Mouse (Mus musculus) megakaryocyte, embryonic 14.5 days (primary cell): ENCODE results near the gene Etv3. TPM values are rescaled to one million over a fixed set of nuclear protein-coding genes. Genes with fewer than 3 reads are reported as not detected.
"Not testable (repeated sequence)": the region's sequence is repeated elsewhere in the genome, so short reads cannot be mapped to it uniquely, and the experiment has no call there.

Source experiments
- H3K27me3 ChIP-seq: replicated peaks from 2 replicates; pipeline ENCODE3; 2012; ENCODE audit warnings: inconsistent platforms
- H3K36me3 ChIP-seq: replicated peaks from 2 replicates; pipeline ENCODE3; 2012; ENCODE audit warnings: low read length, inconsistent platforms, mixed read lengths
- H3K4me1 ChIP-seq: 2 replicates; pipeline ENCODE4 v1.6.1; 2012; ENCODE audit warnings: inconsistent platforms
- H3K4me3 ChIP-seq: replicated peaks from 2 replicates; pipeline ENCODE3; 2012; ENCODE audit warnings: moderate library complexity, mild to moderate bottlenecking, inconsistent platforms
- H3K9me3 ChIP-seq: 2 replicates; pipeline ENCODE4 v1.6.1; 2012; ENCODE audit warnings: inconsistent platforms
- FLI1 ChIP-seq: IDR thresholded peaks from 2 replicates; pipeline ENCODE4 v1.6.1; 2012; ENCODE audit warnings: low read length, inconsistent platforms, mixed read lengths
- GATA1 ChIP-seq: IDR thresholded peaks from 3 replicates; pipeline ENCODE4 v1.6.1; 2012; ENCODE audit warnings: mixed read lengths, low read length, inconsistent platforms, borderline replicate concordance
- polyA plus RNA-seq: library from polyadenylated mRNA; stranded (reverse); fragments of >175 nt; gene quantifications from 2 replicates; pipeline ENCODE4 v1.2.3, GENCODE M21; 2012; ENCODE audit warnings: low replicate concordance; ENCODE audit not compliant: insufficient read depth

Gene Etv3
- polyA plus RNA-seq, 1 experiment, result 6.6 TPM

- Histone ChIP-seq H3K27me3 (no peaks in the 10 kb centered on the region), H3K4me1 (peaks cover 46% of the 10 kb centered on the region), H3K36me3 (peaks cover 90% of the 10 kb centered on the region), H3K4me3 (no peak overlapping the region), H3K9me3 (no peaks in the 10 kb centered on the region)
- TF ChIP-seq FLI1 (no peak), GATA1 (no peak)
Observed at GRCm38 (mm10) chr3:87538034-87538433, 12.8 kb downstream of the Etv3 start.

DNA sequence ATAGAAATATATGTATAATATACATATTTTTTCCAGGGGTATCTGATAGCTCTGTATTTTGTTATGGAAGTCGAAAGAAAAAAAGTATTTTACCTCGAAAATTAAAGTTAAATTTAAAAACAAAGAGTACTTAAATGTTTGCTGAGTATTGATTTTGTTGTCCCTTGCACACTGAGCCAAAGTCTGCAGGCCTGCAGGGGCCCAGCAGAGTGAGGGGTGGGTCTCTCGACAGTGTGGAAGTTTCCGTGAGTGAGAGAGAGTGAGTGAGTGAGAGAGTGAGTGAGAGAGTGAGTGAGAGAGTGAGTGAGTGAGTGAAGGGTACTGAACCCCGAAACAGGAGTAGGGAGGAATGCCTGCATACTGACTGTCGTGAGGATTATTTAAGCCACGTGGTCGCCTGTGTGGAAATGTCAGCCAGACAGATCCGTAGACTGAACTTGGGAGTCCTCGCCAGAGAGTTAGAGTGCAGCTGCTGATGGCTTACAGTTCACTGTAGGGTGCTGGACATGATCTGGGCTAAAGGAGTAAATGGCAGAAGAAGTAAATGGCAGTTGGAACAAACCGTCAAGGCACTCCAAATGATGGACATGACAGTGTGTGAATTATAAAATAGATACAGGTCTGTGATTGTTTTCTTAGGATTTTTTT lies 14.9 kb downstream of the Etv3 start:
- no peaks in the 10 kb centered on the region for H3K9me3 ChIP-seq
- H3K4me1 ChIP-seq, result peaks cover 46% of the 10 kb centered on the region
- H3K36me3 ChIP-seq, result peaks cover 68% of the 10 kb centered on the region
- peaks cover 4% of the 10 kb centered on the region for H3K27me3 ChIP-seq
- TF ChIP-seq GATA1 (no peak), FLI1 (no peak)
- no peak overlapping the region for H3K4me3 ChIP-seq

GRCm38 (mm10) chr3:87540714-87541113 lies 15.5 kb downstream of the Etv3 start:
- H3K4me3 ChIP-seq, result no peak overlapping the region
- peaks cover 43% of the 10 kb centered on the region for H3K4me1 ChIP-seq
- no peak for TF ChIP-seq FLI1
- no peak for TF ChIP-seq GATA1
- H3K36me3 ChIP-seq, result peaks cover 63% of the 10 kb centered on the region
- peaks cover 9% of the 10 kb centered on the region for H3K27me3 ChIP-seq
- no peaks in the 10 kb centered on the region for H3K9me3 ChIP-seq

DNA sequence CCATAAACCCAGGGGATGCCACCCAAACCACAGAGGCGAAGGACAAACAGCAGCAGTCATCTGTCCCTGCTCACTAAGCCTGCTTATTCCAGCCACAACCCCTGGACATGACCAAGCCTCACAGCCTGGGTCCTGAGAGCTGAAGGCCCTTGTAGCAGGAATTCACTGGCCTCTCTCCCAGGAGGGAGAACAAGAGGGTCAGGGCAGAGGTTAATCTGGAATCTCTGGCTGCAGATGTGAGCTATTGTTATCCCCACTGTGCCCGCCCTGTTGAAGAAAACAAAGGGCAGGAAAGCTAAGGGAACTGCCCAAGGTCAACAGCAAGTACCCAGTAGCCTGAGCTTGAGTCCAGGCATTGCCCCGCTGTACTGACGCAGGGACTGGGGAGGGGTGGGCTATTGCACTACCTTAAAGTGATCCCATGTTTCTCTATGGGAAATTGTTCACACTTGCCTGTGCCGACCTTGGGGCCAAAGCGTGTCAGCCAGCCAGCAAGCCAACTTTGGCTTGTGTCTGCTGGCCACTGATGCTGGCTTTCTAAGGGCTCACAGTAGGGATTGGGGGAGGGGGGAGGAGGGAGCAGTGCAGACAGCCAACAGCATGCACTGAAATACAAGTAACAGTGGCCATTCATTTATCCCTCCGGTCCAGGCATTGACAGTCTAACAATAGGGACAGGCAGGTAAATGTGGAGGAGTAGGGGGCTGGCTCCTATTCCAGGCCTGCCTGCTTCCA lies 17.4 kb downstream of the Etv3 start:
- H3K4me1 ChIP-seq, result peaks cover 31% of the 10 kb centered on the region
- H3K4me3 ChIP-seq, result no peak overlapping the region
- TF ChIP-seq FLI1 (no peak), GATA1 (no peak)
- peaks cover 24% of the 10 kb centered on the region for H3K27me3 ChIP-seq
- peaks cover 43% of the 10 kb centered on the region for H3K36me3 ChIP-seq
- H3K9me3 ChIP-seq, result no peaks in the 10 kb centered on the region

- no peaks in the 10 kb centered on the region for H3K9me3 ChIP-seq
- peaks cover 19% of the 10 kb centered on the region for H3K36me3 ChIP-seq
- H3K27me3 ChIP-seq, result peaks cover 44% of the 10 kb centered on the region
- peaks cover 24% of the 10 kb centered on the region for H3K4me1 ChIP-seq
- TF ChIP-seq FLI1, result no peak
- TF ChIP-seq GATA1, result no peak
- no peak overlapping the region for H3K4me3 ChIP-seq
Observed at GRCm38 (mm10) chr3:87545554-87545953, 20.3 kb downstream of the Etv3 start.

DNA sequence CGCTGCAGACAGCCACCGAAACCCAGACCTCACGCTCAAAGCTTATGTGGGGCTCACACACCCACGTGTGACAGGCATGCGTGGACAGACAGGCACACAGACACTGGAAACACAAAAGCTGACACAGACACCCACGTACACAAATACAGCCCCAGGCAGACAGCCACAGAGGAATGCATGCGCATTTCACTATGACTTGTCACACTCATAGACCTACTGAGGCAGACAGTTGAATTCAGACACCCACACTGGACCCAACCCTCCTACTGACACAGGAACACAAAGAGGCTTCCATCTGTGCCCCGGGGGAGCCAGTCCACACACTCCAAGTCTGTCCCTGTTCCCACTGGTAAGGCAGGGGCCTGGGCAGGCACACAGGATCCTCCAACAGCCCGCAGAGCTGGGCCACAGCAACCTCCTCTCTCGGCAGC lies 21.1 kb downstream of the Etv3 start:
- Histone ChIP-seq H3K9me3 (no peaks in the 10 kb centered on the region), H3K27me3 (peaks cover 52% of the 10 kb centered on the region), H3K4me1 (peaks cover 16% of the 10 kb centered on the region), H3K36me3 (peaks cover 12% of the 10 kb centered on the region), H3K4me3 (no peak overlapping the region)
- TF ChIP-seq GATA1 (no peak), FLI1 (no peak)

- Histone ChIP-seq H3K9me3 (no peaks in the 10 kb centered on the region), H3K27me3 (peaks cover 70% of the 10 kb centered on the region), H3K4me1 (peaks cover 17% of the 10 kb centered on the region), H3K4me3 (no peak overlapping the region), H3K36me3 (no peaks in the 10 kb centered on the region)
- TF ChIP-seq FLI1 (no peak), GATA1 (no peak)
Observed at GRCm38 (mm10) chr3:87549908-87550307, 24.7 kb downstream of the Etv3 start.

GRCm38 (mm10) chr3:87552327-87552726 lies 27.1 kb downstream of the Etv3 start:
- H3K27me3 ChIP-seq, result peaks cover 65% of the 10 kb centered on the region
- no peak overlapping the region for H3K4me3 ChIP-seq
- TF ChIP-seq FLI1, result no peak
- no peak for TF ChIP-seq GATA1
- peaks cover 26% of the 10 kb centered on the region for H3K4me1 ChIP-seq
- no peaks in the 10 kb centered on the region for H3K36me3 ChIP-seq
- H3K9me3 ChIP-seq, result no peaks in the 10 kb centered on the region

DNA sequence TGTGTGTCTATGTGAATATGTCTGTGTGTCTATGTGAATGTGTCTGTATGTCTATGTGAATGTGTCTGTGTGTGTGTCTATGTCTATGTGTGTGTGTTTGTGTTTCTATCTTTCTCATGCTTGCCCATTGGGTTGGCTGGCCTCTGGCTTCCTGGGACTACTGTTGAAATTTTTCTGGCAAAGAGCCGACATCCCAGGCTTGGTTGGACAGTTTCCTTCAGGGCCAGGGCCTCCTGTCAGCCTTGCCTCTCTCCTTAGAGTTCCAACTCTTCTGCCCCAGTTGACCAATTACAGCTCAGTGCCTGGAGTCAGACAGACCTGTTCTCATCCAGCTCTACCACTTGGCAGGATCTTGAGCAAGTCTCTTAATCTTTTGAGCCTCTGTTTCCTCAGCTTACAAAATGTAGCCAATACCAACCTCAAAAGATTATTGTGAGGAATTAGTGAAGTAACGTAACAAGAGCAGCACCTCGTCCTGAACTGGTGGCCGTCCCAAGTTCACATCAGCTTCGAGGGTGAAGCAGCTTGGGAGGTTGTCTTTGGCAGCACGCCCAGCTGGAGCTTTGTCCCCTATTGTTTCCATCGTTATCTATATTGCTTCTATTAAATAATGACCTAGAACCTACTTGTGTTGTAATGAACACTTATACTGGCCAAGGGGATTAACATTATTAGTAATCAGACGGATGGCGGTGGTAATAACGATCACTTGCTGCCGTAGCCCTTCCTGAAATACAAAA lies 28.2 kb downstream of the Etv3 start:
- H3K36me3 ChIP-seq, result no peaks in the 10 kb centered on the region
- TF ChIP-seq GATA1 (no peak), FLI1 (no peak)
- H3K27me3 ChIP-seq, result peaks cover 62% of the 10 kb centered on the region
- H3K4me3 ChIP-seq, result no peak overlapping the region
- H3K4me1 ChIP-seq, result peaks cover 23% of the 10 kb centered on the region
- no peaks in the 10 kb centered on the region for H3K9me3 ChIP-seq

DNA sequence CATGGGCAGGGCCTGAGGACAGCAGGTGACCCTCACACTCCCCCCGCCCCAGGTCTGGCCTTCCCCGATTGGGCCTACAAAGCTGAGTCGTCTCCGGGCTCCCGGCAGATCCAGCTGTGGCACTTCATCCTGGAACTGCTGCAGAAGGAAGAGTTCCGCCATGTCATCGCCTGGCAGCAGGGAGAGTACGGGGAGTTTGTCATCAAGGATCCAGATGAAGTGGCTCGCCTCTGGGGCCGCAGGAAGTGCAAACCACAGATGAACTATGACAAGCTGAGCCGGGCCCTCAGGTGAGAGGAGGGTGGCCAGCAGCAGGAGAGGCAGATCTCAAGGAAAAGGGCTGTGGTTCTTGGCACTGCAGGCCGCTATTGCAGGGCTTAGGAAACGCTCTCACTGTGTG lies 29.7 kb downstream of the Etv3 start:
- H3K4me1 ChIP-seq, result peaks cover 17% of the 10 kb centered on the region
- not testable (repeated sequence) for H3K36me3 ChIP-seq, H3K4me3 ChIP-seq, H3K9me3 ChIP-seq
- H3K27me3 ChIP-seq, result peaks cover 55% of the 10 kb centered on the region
